8 mouse cellular contexts compared by ENCODE assay signal in genomic region chr2:60210821-60211220, GRCm38 (mm10). TPM values are rescaled to one million over a fixed set of nuclear protein-coding genes. Genes with fewer than 3 reads are reported as not detected.
DNase-seq lines count a peak whose midpoint lies in the region; ATAC-seq and TF ChIP-seq lines count a peak whose summit lies in the region.

No protein-coding gene starts in this region.

- dilution Hi-C loops in CH12.LX (cut with MboI; ENCODE audit: extremely low pct_ligation_motif_present, extremely low pct_unique_long_range_greater_than_20kb, low sequenced_read_pairs): no loop called here

- peaks cover 59% of the 10 kb centered on the region for H3K79me2 ChIP-seq in CH12.LX (replicated peaks; ENCODE audit: control insufficient read depth, extremely low read depth, insufficient read depth, poor library complexity, severe bottlenecking)

- TF ChIP-seq CTCF in CH12.LX (conservative IDR thresholded peaks at IDR 0.05 in 1 of 2, IDR thresholded peaks at IDR 0.05 in 1 of 2; ENCODE audit: low read depth in 2 of 2, low read length in 2 of 2): no peak
- no peak for TF ChIP-seq CTCF in embryonic fibroblast, embryonic 13.5 days (IDR thresholded peaks at IDR 0.05; ENCODE audit: borderline replicate concordance, insufficient read depth, low read length)

- peaks cover 45% of the 10 kb centered on the region for H3K4me1 ChIP-seq in heart, embryonic 15.5 days (replicated peaks)
- peaks cover 17 to 55% of the 10 kb centered on the region in 2 experiments for H3K4me1 ChIP-seq in CH12.LX (ENCODE audit: control insufficient read depth in 1 of 2, insufficient read depth in 2 of 2)
- no peaks in the 10 kb centered on the region for H3K4me1 ChIP-seq in embryonic fibroblast, embryonic 13.5 days (ENCODE audit: control insufficient read depth, insufficient read depth, low read length)
- peaks cover 61% of the 10 kb centered on the region for H3K4me1 ChIP-seq in liver, embryonic 12.5 days

- H3K9ac ChIP-seq in heart, embryonic 15.5 days: peak overlapping the region; percentile 96
- H3K9ac ChIP-seq in CH12.LX (ENCODE audit: insufficient read depth, low read depth): peak overlapping the region; percentile 96
- H3K9ac ChIP-seq in liver, embryonic 12.5 days: peak overlapping the region; percentile 97

- ATAC-seq in heart, embryonic 15.5 days (replicated peaks; ENCODE audit: insufficient number of reproducible peaks, insufficient read depth, low FRiP score, low read depth): no peak
- 0 out of 2 replicates have a peak, but pooled peaks have one; percentile 1 for ATAC-seq in liver, embryonic 12.5 days

- no peak for TF ChIP-seq POLR2A in CH12.LX (IDR thresholded peaks at IDR 0.05; ENCODE audit: low read depth, low read length)
- TF ChIP-seq POLR2A in embryonic fibroblast, embryonic 13.5 days (IDR thresholded peaks at IDR 0.05; ENCODE audit: low read depth, low read length): no peak

- 6% methylated on average over 5 of the region's 5 CpGs for WGBS in heart, embryonic 15.5 days
- WGBS in liver, embryonic 12.5 days (ENCODE audit: insufficient replicate concordance): 18% methylated on average over 5 of the region's 5 CpGs

- peaks cover 13% of the 10 kb centered on the region; the same call in 1 of the 2 replicates for H3K36me3 ChIP-seq in heart, embryonic 15.5 days
- H3K36me3 ChIP-seq in CH12.LX (replicated peaks in 1 of 2; ENCODE audit: control insufficient read depth in 1 of 2, insufficient read depth in 1 of 2, low read length in 1 of 2): peaks cover 16 to 36% of the 10 kb centered on the region in 2 experiments
- H3K36me3 ChIP-seq in liver, embryonic 12.5 days: peaks cover 36% of the 10 kb centered on the region

- no peak for TF ChIP-seq EP300 in CH12.LX (IDR thresholded peaks at IDR 0.05; ENCODE audit: low read length)

- H3K27ac ChIP-seq in heart, embryonic 15.5 days: peak overlapping the region; percentile 92
- H3K27ac ChIP-seq in CH12.LX (ENCODE audit: insufficient read depth, low read depth): no peak overlapping the region
- 0 out of 2 replicates have a peak overlapping the region, but pooled peaks have one; percentile 3 for H3K27ac ChIP-seq in embryonic fibroblast, embryonic 13.5 days (ENCODE audit: insufficient read depth, low read length)
- peak overlapping the region; percentile 92 for H3K27ac ChIP-seq in liver, embryonic 12.5 days

- no peaks in the 10 kb centered on the region for H3K27me3 ChIP-seq in heart, embryonic 15.5 days
- H3K27me3 ChIP-seq in CH12.LX (replicated peaks): no peaks in the 10 kb centered on the region
- H3K27me3 ChIP-seq in liver, embryonic 12.5 days (replicated peaks): no peaks in the 10 kb centered on the region

- TF ChIP-seq RAD21 in CH12.LX (IDR thresholded peaks at IDR 0.05; ENCODE audit: low read depth, low read length): no peak

- DNase-seq in heart, adult 11 months: no peak
- DNase-seq in CH12.LX (ENCODE audit: extremely low read depth): no peak
- DNase-seq in cerebellum, adult 11 months: no peak
- DNase-seq in gastrocnemius, adult 18-20 months (ENCODE audit: low spot score): no peak
- DNase-seq in gastrocnemius, postnatal 10 days: no peak

- H3K4me2 ChIP-seq in heart, embryonic 15.5 days: peak overlapping the region; percentile 77
- H3K4me2 ChIP-seq in CH12.LX (ENCODE audit: insufficient read depth, low read depth, poor library complexity, severe bottlenecking): peak overlapping the region; percentile 100
- H3K4me2 ChIP-seq in liver, embryonic 12.5 days: peak overlapping the region; percentile 73

- in situ Hi-C loops in CH12.LX (cut with MboI; ENCODE audit: low pct_ligation_motif_present, low pct_unique_long_range_greater_than_20kb, low sequenced_read_pairs): no loop called here

- H3K9me3 ChIP-seq in heart, embryonic 15.5 days (replicated peaks): no peaks in the 10 kb centered on the region
- H3K9me3 ChIP-seq in CH12.LX (replicated peaks; ENCODE audit: low read length): no peaks in the 10 kb centered on the region
- no peaks in the 10 kb centered on the region for H3K9me3 ChIP-seq in liver, embryonic 12.5 days (replicated peaks)

- H3K4me3 ChIP-seq in heart, embryonic 15.5 days: peak overlapping the region; percentile 95
- H3K4me3 ChIP-seq in CH12.LX (replicated peaks in 1 of 3; ENCODE audit: low read depth in 2 of 3, low read length in 2 of 3, poor library complexity in 1 of 3): peak overlapping the region; percentile 73 to 94 (median 74)
- peak overlapping the region; percentile 99 for H3K4me3 ChIP-seq in embryonic fibroblast, embryonic 13.5 days (ENCODE audit: insufficient read depth, low read length)
- peak overlapping the region; percentile 98 for H3K4me3 ChIP-seq in liver, embryonic 12.5 days

TF ChIP-seq in CH12.LX, 34 proteins besides CTCF, POLR2A, EP300 and RAD21:
- TF ChIP-seq IRF4 (IDR thresholded peaks at IDR 0.05; ENCODE audit: low read depth, low read length): no peak
- no peak for TF ChIP-seq CHD1 (IDR thresholded peaks at IDR 0.05; ENCODE audit: low read depth, low read length)
- TF ChIP-seq MEF2A (IDR thresholded peaks at IDR 0.05; ENCODE audit: borderline replicate concordance, low read depth, low read length): no peak
- no peak for TF ChIP-seq TBP (conservative IDR thresholded peaks at IDR 0.05; ENCODE audit: low read depth, low read length)
- TF ChIP-seq KAT2A (IDR thresholded peaks at IDR 0.05; ENCODE audit: insufficient replicate concordance, low read length): no peak
- TF ChIP-seq NRF1 (IDR thresholded peaks at IDR 0.05; ENCODE audit: low read depth, low read length): no peak
- TF ChIP-seq SIN3A (IDR thresholded peaks at IDR 0.05; ENCODE audit: low read length): no peak
- no peak for TF ChIP-seq PAX5 (IDR thresholded peaks at IDR 0.05; ENCODE audit: low read length)
- no peak for TF ChIP-seq RCOR1 (conservative IDR thresholded peaks at IDR 0.05; ENCODE audit: low read depth, low read length)
- no peak for TF ChIP-seq ZKSCAN1 (IDR thresholded peaks at IDR 0.05; ENCODE audit: borderline replicate concordance, low read depth, low read length)
- no peak for TF ChIP-seq MAX (IDR thresholded peaks at IDR 0.05; ENCODE audit: low read length)
- TF ChIP-seq TCF12 (IDR thresholded peaks at IDR 0.05; ENCODE audit: low read depth, low read length): no peak
- TF ChIP-seq ELF1 (IDR thresholded peaks at IDR 0.05; ENCODE audit: low read depth, low read length): no peak
- no peak for TF ChIP-seq ZC3H11A (IDR thresholded peaks at IDR 0.05; ENCODE audit: low read depth, low read length)
- no peak for TF ChIP-seq USF1 (IDR thresholded peaks at IDR 0.05; ENCODE audit: low read depth, low read length)
- TF ChIP-seq JUND (conservative IDR thresholded peaks at IDR 0.05; ENCODE audit: low read depth, low read length): no peak

RNA-seq across cellular contexts. Expression of gene March7, which starts 1.1 kb away (rescaled TPM):
- 51.5 and 51.8 TPM in 2 replicates for polyA plus RNA-seq in heart, embryonic 15.5 days (2015; fragmentation: Nextera tagmentation; extraction: Ambion mirVana)
- 40.0 and 44.5 TPM in 2 replicates for total RNA-seq in CH12.LX (2012; rRNA removed)
- total RNA-seq in CH12.LX (2014; rRNA removed): 121 and 149 TPM in 2 replicates
- 52.1 and 53.7 TPM in 2 replicates for polyA plus RNA-seq in CH12.LX (2012; ENCODE audit: insufficient read length, low read depth)
- 94.4 and 124 TPM in 2 replicates for polyA plus RNA-seq in embryonic fibroblast, embryonic 13.5 days (2011; ENCODE audit: insufficient read length, low read depth, missing spikeins)
- polyA plus RNA-seq in liver, embryonic 12.5 days (2016; fragmentation: Nextera tagmentation; extraction: Ambion mirVana): 32.7 and 32.9 TPM in 2 replicates
- 10 to 100 TPM; 23.2 to 26.8 TPM for total RNA-seq in gastrocnemius, adult 18-20 months (2021)
- 10 to 100 TPM; 32.1 to 40.5 TPM for total RNA-seq in gastrocnemius, postnatal 10 days (2021)

RNA-seq across cellular contexts. Expression of gene Baz2b, which starts 1.2 kb away (rescaled TPM):
- polyA plus RNA-seq in heart, embryonic 15.5 days (2015; fragmentation: Nextera tagmentation; extraction: Ambion mirVana): 42.3 and 44.6 TPM in 2 replicates
- total RNA-seq in CH12.LX (2012; rRNA removed) (27.6 and 31.9 TPM in 2 replicates), CH12.LX (2014; rRNA removed) (17.3 and 17.5 TPM in 2 replicates)
- polyA plus RNA-seq in CH12.LX (2012; ENCODE audit: insufficient read length, low read depth): 36.3 and 40.1 TPM in 2 replicates
- polyA plus RNA-seq in embryonic fibroblast, embryonic 13.5 days (2011; ENCODE audit: insufficient read length, low read depth, missing spikeins): 31.9 and 33.2 TPM in 2 replicates
- polyA plus RNA-seq in liver, embryonic 12.5 days (2016; fragmentation: Nextera tagmentation; extraction: Ambion mirVana): 22.1 and 22.2 TPM in 2 replicates
- total RNA-seq in gastrocnemius, adult 18-20 months (2021): 10 to 100 TPM; 29.5 to 35.1 TPM
- 10 to 100 TPM; 35.1 to 51.4 TPM for total RNA-seq in gastrocnemius, postnatal 10 days (2021)
